10 mouse cellular contexts compared by ENCODE assay signal in the genomic region with DNA sequence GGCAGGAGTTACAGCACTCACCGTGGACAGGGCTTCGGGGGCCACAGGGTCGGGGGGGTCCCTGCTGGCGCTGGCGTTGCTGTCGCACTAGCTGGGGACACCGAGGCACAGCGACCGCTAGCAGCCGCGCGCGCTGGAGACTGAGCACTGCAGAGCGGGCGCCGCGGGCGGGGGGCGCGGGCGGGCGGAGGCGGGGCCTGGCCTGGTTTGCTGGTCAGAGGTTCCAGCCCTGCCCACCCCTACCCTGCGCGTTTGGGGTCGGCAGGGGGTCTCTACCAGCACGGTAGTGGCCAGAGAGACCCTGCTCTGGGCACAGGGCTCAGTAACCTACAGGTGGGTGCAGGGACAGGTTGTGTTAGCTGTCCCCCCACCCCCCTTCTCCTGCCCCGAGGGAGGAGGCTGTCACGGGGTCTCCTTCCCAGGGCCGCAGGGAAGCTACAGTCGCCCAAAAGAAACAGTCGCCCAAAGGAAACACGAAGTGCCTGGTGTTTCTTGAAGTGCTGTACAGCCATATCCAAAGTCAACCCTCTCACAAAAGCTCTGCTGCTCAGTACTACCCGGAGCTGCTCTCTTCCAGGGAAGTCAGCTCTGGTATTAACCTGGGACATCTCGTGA. TPM values are rescaled to one million over a fixed set of nuclear protein-coding genes. Genes with fewer than 3 reads are reported as not detected.
DNase-seq lines count a peak whose midpoint lies in the region; ATAC-seq lines count a peak whose summit lies in the region.
"Had no signal": no experiment of that assay in that cellular context is flagged by ENCODE, and none has a peak within 500 bp of the region (broad histone marks: within the 10 kb centered on the region; RNA-seq: fewer than 3 reads in every experiment).

A gene (minus strand): TSS at position 225 of the 615 bp plus-strand sequence.

- H3K27ac ChIP-seq in kidney, embryonic 15.5 days, result no peak within 1 kb of the TSS
- peak within 1 kb of the TSS; percentile 60 for H3K27ac ChIP-seq in hindbrain, embryonic 10.5 days
- H3K27ac ChIP-seq in liver, embryonic 13.5 days, result no peak within 1 kb of the TSS
- H3K27ac ChIP-seq: macrophage had no signal

- H3K9me3 ChIP-seq in kidney, embryonic 15.5 days (replicated peaks), result no peaks in the 10 kb centered on the region
- H3K9me3 ChIP-seq in hindbrain, embryonic 10.5 days, result no peaks in the 10 kb centered on the region
- no peaks in the 10 kb centered on the region for H3K9me3 ChIP-seq in liver, embryonic 13.5 days (replicated peaks)

- ATAC-seq in kidney, embryonic 15.5 days (replicated peaks; ENCODE audit: low FRiP score), result peak; percentile 70
- ATAC-seq in liver, embryonic 13.5 days (ENCODE audit: low read depth), result 0 out of 2 replicates have a peak, but pooled peaks have one; percentile 3
- no peak for ATAC-seq in activated CD4-positive, CD25-positive, alpha-beta regulatory T cell, adult 4 months
- ATAC-seq: Patski had no signal

- H3K4me1 ChIP-seq in kidney, embryonic 15.5 days, result peaks cover 18% of the 10 kb centered on the region
- H3K4me1 ChIP-seq in hindbrain, embryonic 10.5 days (replicated peaks), result peaks cover 45% of the 10 kb centered on the region
- peaks cover 15% of the 10 kb centered on the region for H3K4me1 ChIP-seq in liver, embryonic 13.5 days (replicated peaks)

- WGBS in kidney, embryonic 15.5 days, result 3% methylated on average over 35 of the region's 35 CpGs
- WGBS in hindbrain, embryonic 10.5 days, result 3% methylated on average over 35 of the region's 35 CpGs
- 5% methylated on average over 35 of the region's 35 CpGs for WGBS in liver, embryonic 13.5 days (ENCODE audit: insufficient replicate concordance)

- H3K9ac ChIP-seq in kidney, embryonic 15.5 days, result peak within 1 kb of the TSS; percentile 27
- peak within 1 kb of the TSS; percentile 52 for H3K9ac ChIP-seq in liver, embryonic 13.5 days

- peaks cover 43% of the 10 kb centered on the region for H3K27me3 ChIP-seq in kidney, embryonic 15.5 days
- H3K27me3 ChIP-seq in hindbrain, embryonic 10.5 days (ENCODE audit: insufficient read depth, poor library complexity, severe bottlenecking), result peaks cover 41% of the 10 kb centered on the region
- H3K27me3 ChIP-seq in liver, embryonic 13.5 days, result peaks cover 62% of the 10 kb centered on the region
- H3K27me3 ChIP-seq: Patski had no signal

- H3K4me3 ChIP-seq in kidney, embryonic 15.5 days (replicated peaks), result peak within 1 kb of the TSS; percentile 41
- H3K4me3 ChIP-seq in hindbrain, embryonic 10.5 days, result peak within 1 kb of the TSS; percentile 49
- peak within 1 kb of the TSS; percentile 43 for H3K4me3 ChIP-seq in liver, embryonic 13.5 days (replicated peaks)

- peak within 1 kb of the TSS; percentile 74 for H3K4me2 ChIP-seq in kidney, embryonic 15.5 days
- peak within 1 kb of the TSS; percentile 61 for H3K4me2 ChIP-seq in liver, embryonic 13.5 days

- no peak for DNase-seq in kidney, postnatal 25 days
- peak; percentile 47 for DNase-seq in adrenal gland, postnatal 10 days
- peak; percentile 42 for DNase-seq in hindbrain, embryonic 10.5 days (ENCODE audit: low spot score)
- no peak for DNase-seq in liver, embryonic 13.5 days
- peak; percentile 65 for DNase-seq in retina, embryonic 14.5 days (ENCODE audit: low spot score)
- DNase-seq in layer of hippocampus, postnatal 25 days (ENCODE audit: extremely low spot score in 1 of 2, low spot score in 1 of 2), result no peak

- H3K36me3 ChIP-seq in kidney, embryonic 15.5 days, result peaks cover 22% of the 10 kb centered on the region
- peaks cover 23% of the 10 kb centered on the region for H3K36me3 ChIP-seq in hindbrain, embryonic 10.5 days
- peaks cover 18% of the 10 kb centered on the region for H3K36me3 ChIP-seq in liver, embryonic 13.5 days

RNA-seq across cellular contexts. Expression of the gene that starts here (rescaled TPM):
- polyA plus RNA-seq in kidney, embryonic 15.5 days (2015; fragmentation: Nextera tagmentation; extraction: Ambion mirVana), result 1.1 and 3.9 TPM in 2 replicates
- 10 to 100 TPM in 1 of 2 experiments, 1 to 10 TPM in 1; 6.4 to 11.8 TPM for total RNA-seq in adrenal gland, postnatal 10 days (2021)
- 2.3 and 3.5 TPM in 2 replicates for polyA plus RNA-seq in hindbrain, embryonic 10.5 days (2016; fragmentation: Nextera tagmentation; extraction: Ambion mirVana)
- polyA plus RNA-seq in liver, embryonic 13.5 days (2015; fragmentation: Nextera tagmentation; extraction: Ambion mirVana), result 0.12 and 0.25 TPM in 2 replicates
- polyA plus RNA-seq in activated CD4-positive, CD25-positive, alpha-beta regulatory T cell, adult 4 months (2017; shearing (Covaris generic)), result 1 to 10 TPM; 1.4 to 8.5 TPM
- 1 to 10 TPM; 6.6 to 8.9 TPM for total RNA-seq in layer of hippocampus, postnatal 25 days (2021)
- polyA plus RNA-seq: macrophage had no signal

Comparison
In these comparisons a context has a peak if more than half of its experiments do, and no peak if none do; other contexts are left out.
1. Peak in ATAC-seq, H3K4me3 ChIP-seq, H3K9ac ChIP-seq and H3K4me2 ChIP-seq in liver, embryonic 13.5 days; RNA of the gene not detected or under 1 TPM.
2. DNase-seq: peak in adrenal gland, postnatal 10 days (single experiment), hindbrain, embryonic 10.5 days (single experiment) and retina, embryonic 14.5 days (single experiment); none in kidney, postnatal 25 days (0 of 2), liver, embryonic 13.5 days (single experiment) and layer of hippocampus, postnatal 25 days (0 of 2).
3. Peak in every context shown above with its lines, with median percentiles within 50 percentile points of each other: H3K4me3 ChIP-seq.